Mouse (Mus musculus): Measurements from ENCODE around the gene Tom1l2. TPM values are rescaled to one million over a fixed set of nuclear protein-coding genes. Genes with fewer than 3 reads are reported as not detected.

Gene Tom1l2
- polyA plus RNA-seq, 1 experiment = 22.3 TPM

DNA sequence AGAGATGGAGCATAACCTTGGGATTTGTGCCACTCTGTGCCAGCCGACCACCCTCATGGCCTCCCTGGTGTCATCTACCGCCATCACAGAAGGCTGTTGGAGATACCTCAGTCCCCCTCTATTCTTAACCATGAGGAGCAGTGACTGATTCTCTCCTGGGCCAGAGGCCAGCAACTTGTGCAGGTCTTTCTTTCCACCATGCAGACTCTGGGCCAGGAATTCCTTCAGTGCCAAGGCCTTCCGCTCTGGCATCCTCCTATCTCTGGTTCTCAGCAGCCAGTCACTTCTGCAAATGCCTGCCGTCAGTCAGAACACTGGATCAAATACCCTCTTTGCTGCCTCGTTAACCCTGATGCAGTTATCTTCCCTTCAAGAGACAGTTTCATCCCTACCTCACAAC is 98.4 kb downstream of the Tom1l2 start:
- no peak for TF ChIP-seq CTCF (IDR thresholded peaks at IDR 0.05; ENCODE audit: control insufficient read depth, insufficient read depth, insufficient replicate concordance, low read depth, low read length)
- no peak for TF ChIP-seq POLR2A (IDR thresholded peaks at IDR 0.05; ENCODE audit: control insufficient read depth, low read depth, low read length)
- Histone ChIP-seq H3K27me3 (ENCODE audit: control insufficient read depth, insufficient read depth, low read length) (no peaks in the 10 kb centered on the region), H3K27ac (ENCODE audit: control insufficient read depth, insufficient read depth, low read depth, low read length) (no peak overlapping the region), H3K36me3 (ENCODE audit: control insufficient read depth, insufficient read depth, low read length) (no peaks in the 10 kb centered on the region), H3K4me3 (ENCODE audit: control insufficient read depth, low read depth, low read length) (no peak overlapping the region), H3K4me1 (ENCODE audit: control insufficient read depth, insufficient read depth, low read length) (no peaks in the 10 kb centered on the region)

DNA sequence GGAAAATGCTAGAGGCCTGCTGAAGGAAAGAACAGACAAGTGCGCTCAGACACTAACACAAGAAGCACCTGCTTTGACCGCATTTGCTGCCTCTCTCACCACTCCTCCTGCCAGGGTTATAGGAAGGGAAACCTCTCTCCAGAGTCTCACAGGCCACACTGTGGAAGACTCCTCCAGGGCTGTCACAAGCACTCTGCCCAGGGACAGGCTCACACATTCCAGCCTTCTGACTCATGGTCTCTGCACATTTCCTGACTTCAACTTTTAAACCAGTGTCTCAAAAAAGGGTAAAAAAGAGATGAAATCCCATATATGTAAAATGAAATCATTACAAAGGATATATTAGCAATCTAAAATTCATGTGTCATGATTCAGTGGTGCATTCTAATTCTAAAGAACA is 99.2 kb downstream of the Tom1l2 start:
- Histone ChIP-seq H3K4me1 (ENCODE audit: control insufficient read depth, insufficient read depth, low read length) (0 out of 2 replicates have a peak, but pooled peaks cover 2% of the 10 kb centered on the region), H3K36me3 (ENCODE audit: control insufficient read depth, insufficient read depth, low read length) (no peaks in the 10 kb centered on the region), H3K4me3 (ENCODE audit: control insufficient read depth, low read depth, low read length) (no peak overlapping the region), H3K27ac (ENCODE audit: control insufficient read depth, insufficient read depth, low read depth, low read length) (no peak overlapping the region), H3K27me3 (ENCODE audit: control insufficient read depth, insufficient read depth, low read length) (no peaks in the 10 kb centered on the region)
- no peak for TF ChIP-seq POLR2A (IDR thresholded peaks at IDR 0.05; ENCODE audit: control insufficient read depth, low read depth, low read length)
- no peak for TF ChIP-seq CTCF (IDR thresholded peaks at IDR 0.05; ENCODE audit: control insufficient read depth, insufficient read depth, insufficient replicate concordance, low read depth, low read length)

DNA sequence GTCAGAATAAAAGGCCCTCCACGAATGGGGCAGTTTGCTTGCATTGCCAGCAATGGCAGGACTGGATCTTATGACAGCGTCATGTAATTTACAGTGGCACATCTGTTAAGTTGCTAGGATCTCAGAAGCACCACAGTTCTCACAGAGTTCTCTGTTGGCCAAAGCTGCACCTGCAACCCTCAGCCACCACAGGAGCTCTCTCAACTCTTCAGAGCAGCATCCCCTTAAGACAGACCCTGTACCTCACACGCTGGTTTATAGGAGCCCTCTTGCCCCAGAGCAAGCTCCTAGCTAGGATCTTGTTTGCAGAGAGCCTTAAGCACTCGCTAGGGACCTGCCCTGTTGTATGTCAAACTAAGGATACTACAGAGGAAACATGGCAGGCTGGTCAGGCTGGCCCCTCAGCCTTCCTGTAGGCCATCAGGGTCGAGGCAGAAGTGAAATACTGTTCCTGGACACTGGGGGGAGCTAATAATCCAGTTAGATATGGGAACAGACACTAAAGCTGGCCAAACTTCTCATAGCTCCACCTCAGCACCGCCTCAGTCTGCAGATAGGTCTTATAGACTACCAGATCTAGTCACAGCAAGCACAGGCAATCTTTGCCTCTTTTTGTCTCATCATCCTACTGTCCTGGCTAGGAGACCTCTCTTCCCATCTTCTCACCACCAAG is 101.6 kb downstream of the Tom1l2 start:
- TF ChIP-seq CTCF (IDR thresholded peaks at IDR 0.05; ENCODE audit: control insufficient read depth, insufficient read depth, insufficient replicate concordance, low read depth, low read length) (0 out of 2 replicates have a peak, but pooled peaks have one; percentile 9), POLR2A (IDR thresholded peaks at IDR 0.05; ENCODE audit: control insufficient read depth, low read depth, low read length) (no peak)
- Histone ChIP-seq H3K27me3 (ENCODE audit: control insufficient read depth, insufficient read depth, low read length) (no peaks in the 10 kb centered on the region), H3K27ac (ENCODE audit: control insufficient read depth, insufficient read depth, low read depth, low read length) (no peak overlapping the region), H3K36me3 (ENCODE audit: control insufficient read depth, insufficient read depth, low read length) (no peaks in the 10 kb centered on the region), H3K4me3 (ENCODE audit: control insufficient read depth, low read depth, low read length) (no peak overlapping the region), H3K4me1 (ENCODE audit: control insufficient read depth, insufficient read depth, low read length) (0 out of 2 replicates have a peak, but pooled peaks cover 2% of the 10 kb centered on the region)

DNA sequence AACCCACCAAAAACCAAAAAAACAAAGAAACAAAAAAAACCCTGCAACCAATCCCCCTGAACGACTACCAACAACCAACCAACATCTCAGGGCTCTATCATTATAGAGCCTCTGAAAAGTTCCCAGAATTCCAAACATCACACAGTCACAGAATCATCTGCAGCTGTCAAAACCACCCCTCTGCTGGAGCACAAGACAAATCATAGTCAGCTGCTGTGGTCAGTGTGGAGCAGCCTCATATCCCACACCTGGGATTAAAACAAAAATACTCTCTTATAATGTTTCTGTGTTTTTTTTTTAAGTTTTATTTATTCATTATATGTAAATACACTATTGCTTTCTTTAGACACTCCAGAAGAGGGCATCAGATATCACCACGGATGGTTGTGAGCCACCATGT is 102.8 kb downstream of the Tom1l2 start:
- Histone ChIP-seq H3K4me1 (ENCODE audit: control insufficient read depth, insufficient read depth, low read length) (0 out of 2 replicates have a peak, but pooled peaks cover 2% of the 10 kb centered on the region), H3K27ac (ENCODE audit: control insufficient read depth, insufficient read depth, low read depth, low read length) (no peak overlapping the region), H3K36me3 (ENCODE audit: control insufficient read depth, insufficient read depth, low read length) (no peaks in the 10 kb centered on the region), H3K4me3 (ENCODE audit: control insufficient read depth, low read depth, low read length) (no peak overlapping the region), H3K27me3 (ENCODE audit: control insufficient read depth, insufficient read depth, low read length) (no peaks in the 10 kb centered on the region)
- TF ChIP-seq POLR2A (IDR thresholded peaks at IDR 0.05; ENCODE audit: control insufficient read depth, low read depth, low read length) (no peak), CTCF (IDR thresholded peaks at IDR 0.05; ENCODE audit: control insufficient read depth, insufficient read depth, insufficient replicate concordance, low read depth, low read length) (no peak)

DNA sequence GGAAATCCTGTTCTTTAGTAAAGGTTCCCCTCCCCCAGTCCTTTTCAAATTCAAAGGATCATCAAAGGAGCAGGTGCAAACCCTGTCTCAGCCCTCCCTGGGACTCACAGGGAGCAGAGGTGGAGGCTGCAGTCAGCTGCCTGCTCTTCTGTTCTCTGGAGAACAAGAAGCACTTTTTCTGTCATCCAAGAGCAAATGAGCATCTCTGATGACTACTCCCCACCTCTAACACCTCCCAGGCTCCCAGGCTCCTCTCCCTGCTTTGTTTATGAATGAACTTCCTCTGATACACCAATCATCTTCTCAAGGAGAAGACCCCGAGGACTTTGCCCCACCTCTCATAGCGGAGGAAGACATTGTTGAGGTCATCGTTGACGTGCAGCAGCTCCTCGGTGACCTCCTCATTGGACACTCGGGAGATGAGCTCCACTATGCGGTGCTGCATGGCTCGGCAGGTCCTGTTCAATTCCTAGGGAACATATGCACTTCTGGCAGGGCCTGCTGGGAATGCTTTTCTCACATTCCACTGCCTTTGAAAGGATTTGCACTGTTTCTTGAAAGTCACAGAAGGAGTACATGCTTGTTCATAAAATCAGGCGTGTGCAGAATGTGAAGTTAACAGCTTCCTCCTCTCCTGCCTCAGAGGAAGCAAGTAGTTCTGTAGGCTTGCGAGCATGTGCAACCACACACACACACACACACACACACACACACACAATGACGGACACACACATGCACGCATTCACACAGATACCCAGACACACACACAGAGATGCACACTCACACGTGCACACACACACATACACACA is 103.9 kb downstream of the Tom1l2 start:
- Histone ChIP-seq H3K4me1 (ENCODE audit: control insufficient read depth, insufficient read depth, low read length) (0 out of 2 replicates have a peak, but pooled peaks cover 2% of the 10 kb centered on the region), H3K27ac (ENCODE audit: control insufficient read depth, insufficient read depth, low read depth, low read length) (no peak overlapping the region), H3K4me3 (ENCODE audit: control insufficient read depth, low read depth, low read length) (peak overlapping the region; percentile 44), H3K27me3 (ENCODE audit: control insufficient read depth, insufficient read depth, low read length) (no peaks in the 10 kb centered on the region), H3K36me3 (ENCODE audit: control insufficient read depth, insufficient read depth, low read length) (no peaks in the 10 kb centered on the region)
- no peak for TF ChIP-seq POLR2A (IDR thresholded peaks at IDR 0.05; ENCODE audit: control insufficient read depth, low read depth, low read length)

DNA sequence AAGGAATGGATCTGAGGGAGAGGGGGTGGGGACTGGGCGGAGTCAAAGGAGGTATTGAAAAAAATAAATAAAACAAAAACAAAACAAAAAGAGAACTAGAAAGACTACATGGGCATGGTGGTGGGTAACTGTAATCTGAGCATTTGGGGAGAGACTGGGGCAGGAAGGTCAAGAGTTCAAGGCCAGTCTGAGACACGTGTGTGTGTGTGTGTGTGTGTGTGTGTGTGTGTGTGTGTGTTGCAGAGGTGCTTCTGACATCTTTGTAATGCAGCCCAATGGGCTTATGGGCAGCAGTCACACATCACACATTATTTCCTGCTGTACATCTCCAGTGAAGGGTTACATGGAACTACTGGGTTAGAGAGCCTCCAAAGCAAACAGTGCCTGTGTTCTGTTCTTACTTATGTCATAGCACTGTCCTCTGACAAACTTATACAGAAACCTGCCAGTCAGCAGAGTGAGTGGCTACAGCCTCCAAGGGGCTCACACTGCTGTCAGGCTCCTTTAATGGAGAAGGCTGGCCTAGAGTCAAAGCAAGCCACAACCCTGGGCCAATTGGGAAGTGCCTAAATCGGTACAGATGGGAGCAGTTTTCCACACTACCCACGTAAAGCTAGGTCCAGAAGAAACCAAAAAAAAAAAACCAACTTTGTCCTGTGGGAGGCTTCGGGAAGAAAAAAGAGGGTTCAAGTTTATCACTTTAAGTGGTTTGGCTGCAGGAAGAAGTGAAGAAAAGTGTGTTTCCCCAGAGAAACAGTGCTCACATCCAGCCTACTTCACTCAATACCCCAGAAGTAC is 104.8 kb downstream of the Tom1l2 start:
- H3K27ac ChIP-seq (ENCODE audit: control insufficient read depth, insufficient read depth, low read depth, low read length) = no peak overlapping the region
- TF ChIP-seq POLR2A (IDR thresholded peaks at IDR 0.05; ENCODE audit: control insufficient read depth, low read depth, low read length) (no peak), CTCF (IDR thresholded peaks at IDR 0.05; ENCODE audit: control insufficient read depth, insufficient read depth, insufficient replicate concordance, low read depth, low read length) (no peak)
- H3K27me3 ChIP-seq (ENCODE audit: control insufficient read depth, insufficient read depth, low read length) = no peaks in the 10 kb centered on the region
- no peaks in the 10 kb centered on the region for H3K36me3 ChIP-seq (ENCODE audit: control insufficient read depth, insufficient read depth, low read length)
- H3K4me1 ChIP-seq (ENCODE audit: control insufficient read depth, insufficient read depth, low read length) = 0 out of 2 replicates have a peak, but pooled peaks cover 2% of the 10 kb centered on the region
- H3K4me3 ChIP-seq (ENCODE audit: control insufficient read depth, low read depth, low read length) = no peak overlapping the region

DNA sequence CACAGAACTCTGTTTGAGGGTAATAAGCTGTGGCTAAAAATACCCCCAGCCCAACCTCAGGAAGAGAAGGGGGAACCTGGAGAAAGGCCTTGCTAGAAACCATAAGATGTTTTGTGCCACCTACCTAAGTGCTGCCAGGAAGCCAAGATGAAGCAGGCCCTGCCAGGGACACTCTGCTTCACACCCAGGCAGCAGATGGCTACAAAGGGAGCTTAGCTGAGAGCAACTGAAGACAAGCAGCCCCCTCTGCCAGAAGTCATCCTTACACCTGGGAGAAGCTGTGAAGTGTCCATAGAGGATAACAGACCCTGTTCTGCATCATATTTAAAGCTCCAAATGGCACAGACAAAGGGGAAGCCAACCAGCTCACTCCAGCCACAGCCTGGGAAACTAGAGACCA is 106.6 kb downstream of the Tom1l2 start:
- no peak overlapping the region for H3K27ac ChIP-seq (ENCODE audit: control insufficient read depth, insufficient read depth, low read depth, low read length)

More for the DNA sequence above, 106.6 kb downstream of the Tom1l2 start:
- H3K36me3 ChIP-seq (ENCODE audit: control insufficient read depth, insufficient read depth, low read length) = no peaks in the 10 kb centered on the region
- no peak overlapping the region for H3K4me3 ChIP-seq (ENCODE audit: control insufficient read depth, low read depth, low read length)
- 0 out of 2 replicates have a peak, but pooled peaks cover 2% of the 10 kb centered on the region for H3K4me1 ChIP-seq (ENCODE audit: control insufficient read depth, insufficient read depth, low read length)
- H3K27me3 ChIP-seq (ENCODE audit: control insufficient read depth, insufficient read depth, low read length) = no peaks in the 10 kb centered on the region
- no peak for TF ChIP-seq POLR2A (IDR thresholded peaks at IDR 0.05; ENCODE audit: control insufficient read depth, low read depth, low read length)
- TF ChIP-seq CTCF (IDR thresholded peaks at IDR 0.05; ENCODE audit: control insufficient read depth, insufficient read depth, insufficient replicate concordance, low read depth, low read length) = no peak

Measured in testis, adult 2 months (tissue).